Mouse (Mus musculus): ENCODE results near the gene Usp29. TPM values are rescaled to one million over a fixed set of nuclear protein-coding genes. Genes with fewer than 3 reads are reported as not detected.

The Usp29 gene
- polyA plus RNA-seq (2014; fragmentation: Nextera tagmentation; extraction: Ambion mirVana), result 13.3 and 14.4 TPM in 2 replicates

- DNase-seq (ENCODE audit: low spot score) (peak; percentile 92), ATAC-seq (replicated peaks; ENCODE audit: low FRiP score) (peak; percentile 48)
- Histone ChIP-seq H3K9me3 (ENCODE audit: control insufficient read depth, low read length) (peaks cover 23% of the 10 kb centered on the region), H3K36me3 (ENCODE audit: control insufficient read depth, insufficient read depth, low read length) (no peaks in the 10 kb centered on the region), H3K4me3 (ENCODE audit: low read depth, low read length) (peak within 1 kb of the TSS; percentile 42), H3K27me3 (ENCODE audit: control insufficient read depth, insufficient read depth, low read length) (no peaks in the 10 kb centered on the region), H3K9ac (ENCODE audit: low read length) (peak within 1 kb of the TSS; percentile 71), H3K27ac (ENCODE audit: low read depth, low read length) (peak within 1 kb of the TSS; percentile 94), H3K4me2 (ENCODE audit: low read depth, low read length, severe bottlenecking) (peak within 1 kb of the TSS; percentile 63), H3K4me1 (replicated peaks; ENCODE audit: control insufficient read depth, insufficient read depth, low read length) (no peaks in the 10 kb centered on the region)
- 48% methylated on average over 24 of the region's 24 CpGs for WGBS
Observed at GRCm38 (mm10) chr7:6730241-6730640, at the start of gene Usp29, which contains the start of gene Peg3. TSS of gene Usp29 (plus strand) at chr7:6730578. TSS of gene Peg3 (minus strand) at chr7:6730431.

- Histone ChIP-seq H3K27ac (ENCODE audit: low read depth, low read length) (no peak overlapping the region), H3K27me3 (ENCODE audit: control insufficient read depth, insufficient read depth, low read length) (no peaks in the 10 kb centered on the region), H3K9me3 (ENCODE audit: control insufficient read depth, low read length) (no peaks in the 10 kb centered on the region), H3K9ac (ENCODE audit: low read length) (no peak overlapping the region), H3K4me1 (replicated peaks; ENCODE audit: control insufficient read depth, insufficient read depth, low read length) (no peaks in the 10 kb centered on the region), H3K4me2 (ENCODE audit: low read depth, low read length, severe bottlenecking) (no peak overlapping the region), H3K4me3 (ENCODE audit: low read depth, low read length) (no peak overlapping the region), H3K36me3 (ENCODE audit: control insufficient read depth, insufficient read depth, low read length) (no peaks in the 10 kb centered on the region)
- peak; percentile 36 for DNase-seq (ENCODE audit: low spot score)
- WGBS, result 90% methylated on average over 6 of the region's 6 CpGs
- ATAC-seq (replicated peaks; ENCODE audit: low FRiP score), result no peak
Observed at GRCm38 (mm10) chr7:6685511-6685910, 44.9 kb upstream of the Usp29 start.

GRCm38 (mm10) chr7:6696241-6697045 is 33.9 kb upstream of the Usp29 start, which contains the start of gene Zim1:
TSS of gene Zim1 (minus strand) at chr7:6696450.
- H3K4me2 ChIP-seq (ENCODE audit: low read depth, low read length, severe bottlenecking), result peak within 1 kb of the TSS; percentile 75
- DNase-seq (ENCODE audit: low spot score), result peak; percentile 92
- H3K27me3 ChIP-seq (ENCODE audit: control insufficient read depth, insufficient read depth, low read length), result no peaks in the 10 kb centered on the region
- no peaks in the 10 kb centered on the region for H3K36me3 ChIP-seq (ENCODE audit: control insufficient read depth, insufficient read depth, low read length)
- WGBS, result 12% methylated on average over 32 of the region's 32 CpGs
- no peaks in the 10 kb centered on the region for H3K4me1 ChIP-seq (replicated peaks; ENCODE audit: control insufficient read depth, insufficient read depth, low read length)
- peak within 1 kb of the TSS; percentile 36 for H3K4me3 ChIP-seq (ENCODE audit: low read depth, low read length)
- H3K9me3 ChIP-seq (ENCODE audit: control insufficient read depth, low read length), result no peaks in the 10 kb centered on the region
- H3K27ac ChIP-seq (ENCODE audit: low read depth, low read length), result no peak within 1 kb of the TSS
- peak; percentile 100 for ATAC-seq (replicated peaks; ENCODE audit: low FRiP score)
- H3K9ac ChIP-seq (ENCODE audit: low read length), result peak within 1 kb of the TSS; percentile 50; the same call in 1 of the 2 replicates

- Histone ChIP-seq H3K9me3 (ENCODE audit: control insufficient read depth, low read length) (no peaks in the 10 kb centered on the region), H3K36me3 (ENCODE audit: control insufficient read depth, insufficient read depth, low read length) (no peaks in the 10 kb centered on the region), H3K27me3 (ENCODE audit: control insufficient read depth, insufficient read depth, low read length) (no peaks in the 10 kb centered on the region), H3K4me2 (ENCODE audit: low read depth, low read length, severe bottlenecking) (no peak overlapping the region), H3K4me1 (replicated peaks; ENCODE audit: control insufficient read depth, insufficient read depth, low read length) (no peaks in the 10 kb centered on the region), H3K4me3 (ENCODE audit: low read depth, low read length) (no peak overlapping the region), H3K27ac (ENCODE audit: low read depth, low read length) (no peak overlapping the region), H3K9ac (ENCODE audit: low read length) (no peak overlapping the region)
- 80% methylated on average over 3 of the region's 3 CpGs for WGBS
- ATAC-seq (replicated peaks; ENCODE audit: low FRiP score) (no peak), DNase-seq (ENCODE audit: low spot score) (no peak)
Observed at GRCm38 (mm10) chr7:6699230-6699629, 31.1 kb upstream of the Usp29 start.

GRCm38 (mm10) chr7:6707416-6708015 is 22.9 kb upstream of the Usp29 start:
- no peaks in the 10 kb centered on the region; the same call in 1 of the 2 replicates for H3K9me3 ChIP-seq (ENCODE audit: control insufficient read depth, low read length)
- 95% methylated on average over 23 of the region's 23 CpGs for WGBS
- no peaks in the 10 kb centered on the region for H3K4me1 ChIP-seq (replicated peaks; ENCODE audit: control insufficient read depth, insufficient read depth, low read length)
- DNase-seq (ENCODE audit: low spot score) (peak; percentile 42), ATAC-seq (replicated peaks; ENCODE audit: low FRiP score) (no peak)
- H3K36me3 ChIP-seq (ENCODE audit: control insufficient read depth, insufficient read depth, low read length), result peaks cover 3% of the 10 kb centered on the region; the same call in 1 of the 2 replicates
- H3K4me2 ChIP-seq (ENCODE audit: low read depth, low read length, severe bottlenecking), result no peak overlapping the region
- H3K4me3 ChIP-seq (ENCODE audit: low read depth, low read length), result no peak overlapping the region
- no peak overlapping the region for H3K9ac ChIP-seq (ENCODE audit: low read length)
- H3K27ac ChIP-seq (ENCODE audit: low read depth, low read length), result no peak overlapping the region
- no peaks in the 10 kb centered on the region for H3K27me3 ChIP-seq (ENCODE audit: control insufficient read depth, insufficient read depth, low read length)

GRCm38 (mm10) chr7:6708451-6709180 is 21.8 kb upstream of the Usp29 start:
- H3K27ac ChIP-seq (ENCODE audit: low read depth, low read length), result no peak overlapping the region
- H3K9me3 ChIP-seq (ENCODE audit: control insufficient read depth, low read length), result no peaks in the 10 kb centered on the region; the same call in 1 of the 2 replicates
- DNase-seq (ENCODE audit: low spot score) (peak; percentile 11), ATAC-seq (replicated peaks; ENCODE audit: low FRiP score) (no peak)
- H3K4me3 ChIP-seq (ENCODE audit: low read depth, low read length), result no peak overlapping the region
- H3K9ac ChIP-seq (ENCODE audit: low read length), result no peak overlapping the region
- no peaks in the 10 kb centered on the region for H3K4me1 ChIP-seq (replicated peaks; ENCODE audit: control insufficient read depth, insufficient read depth, low read length)
- WGBS, result 88% methylated on average over 17 of the region's 17 CpGs
- H3K4me2 ChIP-seq (ENCODE audit: low read depth, low read length, severe bottlenecking), result no peak overlapping the region
- peaks cover 3% of the 10 kb centered on the region; the same call in 1 of the 2 replicates for H3K36me3 ChIP-seq (ENCODE audit: control insufficient read depth, insufficient read depth, low read length)
- no peaks in the 10 kb centered on the region for H3K27me3 ChIP-seq (ENCODE audit: control insufficient read depth, insufficient read depth, low read length)

GRCm38 (mm10) chr7:6709396-6709795 is 21.0 kb upstream of the Usp29 start:
- H3K4me1 ChIP-seq (replicated peaks; ENCODE audit: control insufficient read depth, insufficient read depth, low read length), result no peaks in the 10 kb centered on the region
- H3K27me3 ChIP-seq (ENCODE audit: control insufficient read depth, insufficient read depth, low read length), result no peaks in the 10 kb centered on the region
- DNase-seq (ENCODE audit: low spot score) (no peak), ATAC-seq (replicated peaks; ENCODE audit: low FRiP score) (no peak)
- peaks cover 3% of the 10 kb centered on the region; the same call in 1 of the 2 replicates for H3K36me3 ChIP-seq (ENCODE audit: control insufficient read depth, insufficient read depth, low read length)
- no peak overlapping the region for H3K9ac ChIP-seq (ENCODE audit: low read length)
- H3K4me3 ChIP-seq (ENCODE audit: low read depth, low read length), result no peak overlapping the region
- no peak overlapping the region for H3K27ac ChIP-seq (ENCODE audit: low read depth, low read length)
- H3K9me3 ChIP-seq (ENCODE audit: control insufficient read depth, low read length), result no peaks in the 10 kb centered on the region; the same call in 1 of the 2 replicates
- WGBS, result 90% methylated on average over 15 of the region's 15 CpGs
- H3K4me2 ChIP-seq (ENCODE audit: low read depth, low read length, severe bottlenecking), result no peak overlapping the region
